Mouse (Mus musculus): ENCODE data around the gene Zbtb8os.
"Not testable (repeated sequence)": the region's sequence is repeated elsewhere in the genome, so short reads cannot be mapped to it uniquely, and the experiment has no call there.

The Zbtb8os gene

GRCm38 (mm10) chr4:129334677-129335215 lies 749 bp upstream of the Zbtb8os start:
- no peak for DNase-seq

- no peak for DNase-seq
These were observed 796 bp downstream of the Zbtb8os start for GRCm38 (mm10) chr4:129336291-129336690.

- DNase-seq, result no peak
These were observed 4.2 kb downstream of the Zbtb8os start for GRCm38 (mm10) chr4:129339743-129340142.

GRCm38 (mm10) chr4:129341888-129342287 lies 6.4 kb downstream of the Zbtb8os start:
- no peak for DNase-seq

GRCm38 (mm10) chr4:129342705-129343104 lies 7.2 kb downstream of the Zbtb8os start:
- no peak for DNase-seq

GRCm38 (mm10) chr4:129346481-129347154 lies 11.1 kb downstream of the Zbtb8os start:
- no peak for DNase-seq

GRCm38 (mm10) chr4:129350644-129351043 lies 15.1 kb downstream of the Zbtb8os start:
- DNase-seq, result peak; percentile 72

- DNase-seq, result no peak
These were observed 15.6 kb downstream of the Zbtb8os start for GRCm38 (mm10) chr4:129351111-129351510.

- no peak for DNase-seq
These were observed 17.7 kb downstream of the Zbtb8os start for GRCm38 (mm10) chr4:129353176-129353575.

- no peak for DNase-seq
These were observed 18.7 kb downstream of the Zbtb8os start for GRCm38 (mm10) chr4:129354236-129354635.

- no peak for DNase-seq
These were observed 22.2 kb downstream of the Zbtb8os start for GRCm38 (mm10) chr4:129357613-129358163.

GRCm38 (mm10) chr4:129362238-129362637 lies 26.7 kb downstream of the Zbtb8os start:
- DNase-seq, result not testable (repeated sequence)

- no peak for DNase-seq
These were observed 27.3 kb downstream of the Zbtb8os start for GRCm38 (mm10) chr4:129362771-129363170.

- no peak for DNase-seq
These were observed 28.0 kb downstream of the Zbtb8os start for GRCm38 (mm10) chr4:129363463-129363862.

- DNase-seq, result no peak
These were observed 28.9 kb downstream of the Zbtb8os start for GRCm38 (mm10) chr4:129364379-129364778.

GRCm38 (mm10) chr4:129365224-129365623 lies 29.7 kb downstream of the Zbtb8os start:
- DNase-seq, result peak; percentile 29

GRCm38 (mm10) chr4:129371391-129371790 lies 35.9 kb downstream of the Zbtb8os start:
- no peak for DNase-seq

- no peak for DNase-seq
These were observed 37.9 kb downstream of the Zbtb8os start for GRCm38 (mm10) chr4:129373202-129373976.

GRCm38 (mm10) chr4:129374219-129374755 lies 38.8 kb downstream of the Zbtb8os start:
- DNase-seq, result no peak

- DNase-seq, result no peak
These were observed 39.5 kb downstream of the Zbtb8os start for GRCm38 (mm10) chr4:129375000-129375399.

- no peak for DNase-seq
These were observed 40.3 kb downstream of the Zbtb8os start for GRCm38 (mm10) chr4:129375821-129376220.

GRCm38 (mm10) chr4:129376961-129377545 lies 41.6 kb downstream of the Zbtb8os start:
- DNase-seq, result peak; percentile 53
